Mouse (Mus musculus) limb, embryonic 14.5 days (tissue): Measurements from ENCODE around the gene Wasf2. TPM values are rescaled to one million over a fixed set of nuclear protein-coding genes. Genes with fewer than 3 reads are reported as not detected.

Source experiments
- ATAC-seq: fragments of 200-750 bp; cut with Nextera tagmentation; 2 replicates; pipeline ENCODE4 v1.8.0; 2017; ENCODE audit warnings: low read depth, moderate number of reproducible peaks, moderate TSS enrichment; ENCODE audit not compliant: low FRiP score
- DNase-seq: peaks from one replicate; pipeline ENCODE4 v3.0.0-alpha.2; 2015; ENCODE audit warnings: low spot score
- H3K27ac ChIP-seq: fragments of 300-500 bp; sonication (generic); replicated peaks from 2 replicates; pipeline ENCODE4 v1.5.1; 2014; ENCODE audit warnings: low read depth, mild to moderate bottlenecking, low read length, moderate library complexity, mixed read lengths
- H3K27me3 ChIP-seq: fragments of 300-500 bp; sonication (generic); 2 replicates; pipeline ENCODE4 v1.6.1; 2014; ENCODE audit warnings: low read length, mixed read lengths; ENCODE audit not compliant: control insufficient read depth, insufficient read depth
- H3K36me3 ChIP-seq: fragments of 300-500 bp; sonication (generic); 2 replicates; pipeline ENCODE4 v1.6.1; 2014; ENCODE audit warnings: mild to moderate bottlenecking, low read length, moderate library complexity, mixed read lengths; ENCODE audit not compliant: control insufficient read depth, insufficient read depth
- H3K4me1 ChIP-seq: fragments of 300-500 bp; sonication (generic); 2 replicates; pipeline ENCODE4 v1.6.1; 2014; ENCODE audit warnings: antibody characterized with exemption, low read length, mixed read lengths; ENCODE audit not compliant: control insufficient read depth, insufficient read depth
- H3K4me2 ChIP-seq: fragments of 300-500 bp; sonication (generic); replicated peaks from 2 replicates; pipeline ENCODE4 v1.6.1; 2014; ENCODE audit warnings: low read depth, mild to moderate bottlenecking, low read length, moderate library complexity; ENCODE audit not compliant: severe bottlenecking
- H3K4me3 ChIP-seq: fragments of 300-500 bp; sonication (generic); replicated peaks from 2 replicates; pipeline ENCODE4 v1.5.1; 2014; ENCODE audit warnings: low read length
- H3K9ac ChIP-seq: fragments of 300-500 bp; sonication (generic); 2 replicates; pipeline ENCODE4 v1.6.1; 2014; ENCODE audit warnings: mild to moderate bottlenecking, low read depth, low read length, moderate library complexity; ENCODE audit not compliant: severe bottlenecking
- H3K9me3 ChIP-seq: fragments of 300-500 bp; sonication (generic); 2 replicates; pipeline ENCODE4 v1.6.1; 2016; ENCODE audit warnings: low read length; ENCODE audit not compliant: control insufficient read depth
- POLR2A ChIP-seq: fragments of 200-500 bp; IDR thresholded peaks from 2 replicates; pipeline ENCODE4 v1.8.0; 2012; ENCODE audit warnings: inconsistent platforms, mild to moderate bottlenecking, moderate library complexity, borderline replicate concordance; ENCODE audit not compliant: insufficient read depth, insufficient read length; ENCODE audit errors: extremely low read depth
- WGBS: fragments of 180-500 bp; shearing (Covaris S2); extraction: QIAGEN DNeasy Blood & Tissue Kit; methylation state at CpG from one replicate; pipeline ENCODE4 v1.1.7; 2014; 5-methylcytosine and 5-hydroxymethylcytosine counted together
- polyA plus RNA-seq, 2 experiments: library from polyadenylated mRNA; depleted of rRNA in 1 of 2; stranded (reverse) in 1 of 2; unstranded in 1 of 2; fragments of >200 nt; fragmentation: Nextera tagmentation in 1 of 2; extraction: Ambion mirVana in 1 of 2; gene quantifications; 2 replicates each; pipeline versions ENCODE4 v1.2.1 to v1.2.3; 2012 to 2014

The Wasf2 gene
- polyA plus RNA-seq, 2 experiments, result 62.0 to 92.2 TPM

GRCm38 (mm10) chr4:133189396-133189795, 59.1 kb downstream of the Wasf2 start:
- no peak for ATAC-seq
- Histone ChIP-seq H3K4me3 (no peak overlapping the region), H3K36me3 (peaks cover 77% of the 10 kb centered on the region), H3K4me1 (peaks cover 21% of the 10 kb centered on the region), H3K27me3 (no peaks in the 10 kb centered on the region), H3K4me2 (no peak overlapping the region), H3K27ac (no peak overlapping the region), H3K9me3 (no peaks in the 10 kb centered on the region), H3K9ac (no peak overlapping the region)
- no peak for DNase-seq
- no peak for TF ChIP-seq POLR2A
- 58% methylated on average over 10 of the region's 10 CpGs for WGBS

DNA sequence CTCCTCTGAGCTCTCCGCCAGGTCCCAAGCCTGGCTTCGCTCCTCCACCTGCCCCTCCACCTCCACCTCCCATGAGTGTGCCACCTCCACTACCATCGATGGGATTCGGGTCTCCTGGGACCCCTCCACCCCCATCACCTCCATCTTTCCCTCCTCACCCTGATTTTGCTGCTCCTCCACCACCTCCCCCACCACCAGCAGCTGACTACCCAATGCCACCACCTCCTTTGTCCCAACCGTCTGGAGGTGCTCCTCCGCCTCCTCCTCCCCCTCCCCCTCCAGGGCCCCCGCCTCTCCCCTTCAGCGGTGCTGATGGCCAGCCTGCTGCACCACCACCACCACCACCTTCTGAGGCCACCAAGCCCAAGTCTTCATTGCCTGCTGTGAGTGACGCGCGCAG, 64.2 kb downstream of the Wasf2 start:
- Histone ChIP-seq H3K4me1 (peaks cover 32% of the 10 kb centered on the region), H3K9me3 (no peaks in the 10 kb centered on the region), H3K27ac (no peak overlapping the region), H3K9ac (no peak overlapping the region), H3K27me3 (no peaks in the 10 kb centered on the region), H3K4me2 (no peak overlapping the region), H3K4me3 (no peak overlapping the region), H3K36me3 (peaks cover 73% of the 10 kb centered on the region)
- DNase-seq (no peak), ATAC-seq (no peak)
- 86% methylated on average over 11 of the region's 11 CpGs for WGBS
- TF ChIP-seq POLR2A, result no peak

GRCm38 (mm10) chr4:133195014-133195413, 64.7 kb downstream of the Wasf2 start:
- no peak for ATAC-seq
- Histone ChIP-seq H3K4me3 (no peak overlapping the region), H3K36me3 (peaks cover 68% of the 10 kb centered on the region), H3K9ac (no peak overlapping the region), H3K27me3 (no peaks in the 10 kb centered on the region), H3K4me1 (peaks cover 37% of the 10 kb centered on the region), H3K9me3 (no peaks in the 10 kb centered on the region), H3K4me2 (no peak overlapping the region), H3K27ac (no peak overlapping the region)
- TF ChIP-seq POLR2A, result no peak
- DNase-seq, result no peak
- WGBS, result 71% methylated on average over 4 of the region's 4 CpGs

DNA sequence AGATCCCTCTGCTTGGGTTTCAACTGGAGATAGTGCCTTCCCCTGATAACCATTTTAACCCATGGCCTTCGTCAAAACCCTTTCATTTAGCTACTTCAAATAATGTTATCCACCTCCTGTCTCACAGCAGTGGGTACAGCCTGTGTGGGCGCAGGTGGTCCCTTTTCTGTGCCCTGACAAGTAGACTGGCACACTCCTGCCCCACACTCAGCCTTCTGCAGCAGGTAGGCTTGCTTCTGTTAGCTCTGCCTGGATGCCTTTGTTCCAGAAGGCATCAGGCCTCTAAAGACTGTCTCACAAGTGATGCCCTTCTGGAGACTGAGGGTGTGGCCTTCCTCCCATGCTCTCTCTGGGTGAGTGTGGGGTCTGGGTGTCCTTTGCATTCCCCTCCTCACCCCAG, 65.8 kb downstream of the Wasf2 start:
- Histone ChIP-seq H3K4me3 (no peak overlapping the region), H3K27ac (peak overlapping the region; percentile 79), H3K4me2 (no peak overlapping the region), H3K4me1 (peaks cover 48% of the 10 kb centered on the region), H3K9ac (no peak overlapping the region), H3K36me3 (peaks cover 56% of the 10 kb centered on the region), H3K27me3 (no peaks in the 10 kb centered on the region), H3K9me3 (no peaks in the 10 kb centered on the region)
- no peak for DNase-seq
- TF ChIP-seq POLR2A, result no peak
- 79% methylated on average over 2 of the region's 2 CpGs for WGBS
- no peak for ATAC-seq

GRCm38 (mm10) chr4:133196852-133197251, 66.5 kb downstream of the Wasf2 start:
- Histone ChIP-seq H3K4me2 (no peak overlapping the region), H3K27me3 (no peaks in the 10 kb centered on the region), H3K36me3 (peaks cover 49% of the 10 kb centered on the region), H3K4me1 (peaks cover 51% of the 10 kb centered on the region), H3K4me3 (no peak overlapping the region), H3K27ac (peak overlapping the region; percentile 79), H3K9ac (peak overlapping the region; percentile 2; the same call in 1 of the 2 replicates), H3K9me3 (no peaks in the 10 kb centered on the region)
- TF ChIP-seq POLR2A, result no peak
- WGBS, result 11% methylated on average over 7 of the region's 7 CpGs
- ATAC-seq (no peak), DNase-seq (no peak)

DNA sequence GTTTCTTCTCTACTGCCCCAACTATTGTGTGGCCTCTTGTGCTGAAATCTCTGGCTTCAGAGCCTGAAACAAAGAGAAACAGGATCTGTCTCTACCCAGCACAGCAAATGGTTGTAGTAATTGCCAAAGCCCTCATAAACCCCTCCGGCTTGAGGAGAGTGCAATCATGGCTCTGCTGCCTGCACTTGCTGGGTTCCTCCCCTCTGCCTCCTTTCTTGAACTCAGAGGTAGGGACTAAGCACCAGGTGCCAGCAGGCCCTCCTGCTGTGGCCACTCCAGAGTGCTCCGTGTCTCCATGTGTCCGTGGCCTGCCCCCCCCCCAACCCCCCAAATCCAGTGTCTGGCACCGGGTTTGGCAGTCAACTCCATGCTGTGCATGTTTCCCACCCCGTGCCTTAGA, 67.0 kb downstream of the Wasf2 start:
- Histone ChIP-seq H3K9me3 (no peaks in the 10 kb centered on the region), H3K27ac (peak overlapping the region; percentile 79), H3K9ac (peak overlapping the region; percentile 2; the same call in 1 of the 2 replicates), H3K4me2 (peak overlapping the region; percentile 17; the same call in 1 of the 2 replicates), H3K27me3 (no peaks in the 10 kb centered on the region), H3K36me3 (peaks cover 44% of the 10 kb centered on the region), H3K4me3 (no peak overlapping the region), H3K4me1 (peaks cover 51% of the 10 kb centered on the region)
- DNase-seq (no peak), ATAC-seq (peak; percentile 12)
- no peak for TF ChIP-seq POLR2A
- WGBS, result 6% methylated on average over 3 of the region's 5 CpGs
